Mouse (Mus musculus) kidney, adult 2 months (tissue): ENCODE measurements at regions not wholly inside any gene's neighbourhood (a gene's known extent, or its start where the extent isn't known, plus 50 kb on each side); places are given as distances from the start of the nearest gene placed in this dataset.

ENCODE experiments used
- CTCF ChIP-seq: fragments of 200-500 bp; conservative IDR thresholded peaks from 2 replicates; pipeline ENCODE4 v1.5.1; 2011; ENCODE audit warnings: low read depth, mild to moderate bottlenecking, control low read depth, low read length, moderate library complexity, mixed read lengths; ENCODE audit not compliant: insufficient read depth, insufficient read length
- POLR2A ChIP-seq: fragments of 200-500 bp; IDR thresholded peaks from one replicate; pipeline ENCODE4 v1.6.1; 2011; ENCODE audit warnings: low read depth, low read length, control low read depth

GRCm38 (mm10) chr3:149104080-149104479 lies 113.7 kb upstream of the Adgrl2 start:
- no peak for TF ChIP-seq POLR2A
- no peak for TF ChIP-seq CTCF
